Mouse (Mus musculus) kidney, postnatal 0 days (tissue): ENCODE data around the gene Tecta. TPM values are rescaled to one million over a fixed set of nuclear protein-coding genes. Genes with fewer than 3 reads are reported as not detected.
A peak's percentile ranks its signal among the peaks of the same experiment; 100 is the strongest.

ENCODE experiments used
- ATAC-seq: fragments of 200-750 bp; cut with Nextera tagmentation; replicated peaks from 2 replicates; pipeline ENCODE4 v1.8.0; 2017; ENCODE audit warnings: low read depth, moderate number of reproducible peaks, moderate TSS enrichment, moderate library complexity; ENCODE audit not compliant: low FRiP score
- DNase-seq: peaks from one replicate; pipeline ENCODE4 v3.0.0-alpha.2; 2016; ENCODE audit warnings: low spot score
- H3K27ac ChIP-seq: fragments of 300-500 bp; sonication (generic); 2 replicates; pipeline ENCODE4 v1.5.1; 2014; ENCODE audit warnings: mild to moderate bottlenecking
- H3K27me3 ChIP-seq: fragments of 300-500 bp; sonication (generic); 2 replicates; pipeline ENCODE4 v1.6.1; 2014; ENCODE audit warnings: low read length, mixed read lengths; ENCODE audit not compliant: insufficient read depth
- H3K36me3 ChIP-seq: fragments of 300-500 bp; sonication (generic); 2 replicates; pipeline ENCODE4 v1.6.1; 2014; ENCODE audit warnings: low read length, mixed read lengths; ENCODE audit not compliant: insufficient read depth
- H3K4me1 ChIP-seq: fragments of 300-500 bp; sonication (generic); replicated peaks from 2 replicates; pipeline ENCODE4 v1.6.1; 2014; ENCODE audit warnings: antibody characterized with exemption, low read length, mixed read lengths; ENCODE audit not compliant: insufficient read depth
- H3K4me2 ChIP-seq: fragments of 300-500 bp; sonication (generic); 2 replicates; pipeline ENCODE4 v1.6.1; 2014; ENCODE audit warnings: mild to moderate bottlenecking, low read length, moderate library complexity, mixed read lengths
- H3K4me3 ChIP-seq: fragments of 300-500 bp; sonication (generic); replicated peaks from 2 replicates; pipeline ENCODE4 v1.5.1; 2014; ENCODE audit warnings: low read depth, low read length
- H3K9ac ChIP-seq: fragments of 300-500 bp; sonication (generic); 2 replicates; pipeline ENCODE4 v1.6.1; 2014; ENCODE audit warnings: low read depth, low read length
- H3K9me3 ChIP-seq: fragments of 300-500 bp; sonication (generic); replicated peaks from 2 replicates; pipeline ENCODE4 v1.6.1; 2016; ENCODE audit warnings: low read length, inconsistent platforms, mixed read lengths
- CTCF ChIP-seq: IDR thresholded peaks from 2 replicates; pipeline ENCODE4 v1.5.1; 2016; ENCODE audit warnings: antibody characterized with exemption, low read depth, mild to moderate bottlenecking, moderate library complexity
- WGBS: fragments of 180-500 bp; shearing (Covaris S2); extraction: QIAGEN DNeasy Blood & Tissue Kit; methylation state at CpG from one replicate; pipeline ENCODE4 v1.1.7; 2014; 5-methylcytosine and 5-hydroxymethylcytosine counted together
- polyA plus RNA-seq: library from polyadenylated mRNA; unstranded; fragments of >200 nt; fragmentation: Nextera tagmentation; extraction: Ambion mirVana; gene quantifications from 2 replicates; pipeline ENCODE4 v1.2.1, GENCODE M21; 2015

Gene Tecta
- polyA plus RNA-seq, 1 experiment from 2014 or later = 0.11 TPM

- no peak for TF ChIP-seq CTCF
- ATAC-seq (no peak), DNase-seq (no peak)
- no peaks in the 10 kb centered on the region for H3K36me3 ChIP-seq
- H3K9ac ChIP-seq = no peak overlapping the region
- H3K4me1 ChIP-seq = 0 out of 2 replicates have a peak, but pooled peaks cover 3% of the 10 kb centered on the region
- no peaks in the 10 kb centered on the region; the same call in 1 of the 2 replicates for H3K27me3 ChIP-seq
- H3K9me3 ChIP-seq = no peaks in the 10 kb centered on the region
- WGBS = 47% methylated on average over 8 of the region's 8 CpGs
- H3K4me2 ChIP-seq = no peak overlapping the region
- no peak overlapping the region for H3K4me3 ChIP-seq
- H3K27ac ChIP-seq = no peak overlapping the region
Observed at GRCm38 (mm10) chr9:42394321-42394720, 5.4 kb downstream of the Tecta start.

- H3K36me3 ChIP-seq = no peaks in the 10 kb centered on the region
- no peak for TF ChIP-seq CTCF
- WGBS = 51% methylated on average over 6 of the region's 6 CpGs
- no peaks in the 10 kb centered on the region; the same call in 1 of the 2 replicates for H3K27me3 ChIP-seq
- H3K9ac ChIP-seq = no peak overlapping the region
- no peak overlapping the region for H3K4me3 ChIP-seq
- no peaks in the 10 kb centered on the region for H3K9me3 ChIP-seq
- DNase-seq (no peak), ATAC-seq (no peak)
- H3K4me1 ChIP-seq = 0 out of 2 replicates have a peak, but pooled peaks cover 3% of the 10 kb centered on the region
- H3K27ac ChIP-seq = no peak overlapping the region
- no peak overlapping the region for H3K4me2 ChIP-seq
Observed at GRCm38 (mm10) chr9:42392927-42393326, 6.8 kb downstream of the Tecta start.

DNA sequence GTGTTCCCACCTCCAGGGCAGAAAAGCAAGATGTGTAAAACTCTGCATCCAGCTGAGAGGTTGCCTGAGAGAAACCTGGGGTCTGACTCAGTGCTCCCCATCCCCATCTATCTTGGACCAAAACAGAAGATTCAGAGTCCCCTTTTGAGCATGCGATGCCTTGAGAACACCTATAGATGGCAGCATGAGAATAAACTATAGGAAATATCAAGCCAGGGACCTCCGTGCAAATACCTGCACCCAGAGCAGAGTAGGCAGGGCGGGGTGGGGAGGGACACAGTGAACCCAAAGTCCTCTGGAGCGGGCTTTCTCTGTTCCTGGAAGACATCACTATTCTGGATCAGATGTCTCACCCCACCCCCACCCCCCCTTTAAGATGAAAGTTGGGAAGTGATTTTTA is 11.2 kb downstream of the Tecta start:
- H3K4me1 ChIP-seq = 0 out of 2 replicates have a peak, but pooled peaks cover 3% of the 10 kb centered on the region
- H3K27me3 ChIP-seq = no peaks in the 10 kb centered on the region; the same call in 1 of the 2 replicates
- ATAC-seq (no peak), DNase-seq (peak; percentile 41)
- no peaks in the 10 kb centered on the region for H3K36me3 ChIP-seq
- peak; percentile 47; the same call in 1 of the 2 replicates for TF ChIP-seq CTCF
- no peak overlapping the region for H3K4me3 ChIP-seq
- no peak overlapping the region for H3K4me2 ChIP-seq
- H3K9me3 ChIP-seq = no peaks in the 10 kb centered on the region
- H3K27ac ChIP-seq = no peak overlapping the region
- WGBS = 61% methylated on average over 4 of the region's 4 CpGs
- no peak overlapping the region for H3K9ac ChIP-seq

- 63% methylated on average over 8 of the region's 8 CpGs for WGBS
- H3K4me3 ChIP-seq = no peak overlapping the region
- no peak for DNase-seq
- ATAC-seq = no peak
- H3K27me3 ChIP-seq = no peaks in the 10 kb centered on the region; the same call in 1 of the 2 replicates
- H3K4me1 ChIP-seq = 0 out of 2 replicates have a peak, but pooled peaks cover 3% of the 10 kb centered on the region
- H3K9ac ChIP-seq = no peak overlapping the region
- no peak for TF ChIP-seq CTCF
- H3K9me3 ChIP-seq = no peaks in the 10 kb centered on the region
- H3K4me2 ChIP-seq = no peak overlapping the region
- no peak overlapping the region for H3K27ac ChIP-seq
- no peaks in the 10 kb centered on the region for H3K36me3 ChIP-seq
Observed at GRCm38 (mm10) chr9:42387038-42387437, 12.7 kb downstream of the Tecta start.

GRCm38 (mm10) chr9:42385656-42386055 is 14.1 kb downstream of the Tecta start:
- Histone ChIP-seq H3K27ac (no peak overlapping the region), H3K4me1 (0 out of 2 replicates have a peak, but pooled peaks cover 2% of the 10 kb centered on the region), H3K4me2 (no peak overlapping the region), H3K36me3 (no peaks in the 10 kb centered on the region), H3K4me3 (no peak overlapping the region), H3K9ac (no peak overlapping the region), H3K27me3 (no peaks in the 10 kb centered on the region; the same call in 1 of the 2 replicates), H3K9me3 (no peaks in the 10 kb centered on the region)
- TF ChIP-seq CTCF = no peak
- 63% methylated on average over 13 of the region's 13 CpGs for WGBS
- ATAC-seq (no peak), DNase-seq (no peak)

DNA sequence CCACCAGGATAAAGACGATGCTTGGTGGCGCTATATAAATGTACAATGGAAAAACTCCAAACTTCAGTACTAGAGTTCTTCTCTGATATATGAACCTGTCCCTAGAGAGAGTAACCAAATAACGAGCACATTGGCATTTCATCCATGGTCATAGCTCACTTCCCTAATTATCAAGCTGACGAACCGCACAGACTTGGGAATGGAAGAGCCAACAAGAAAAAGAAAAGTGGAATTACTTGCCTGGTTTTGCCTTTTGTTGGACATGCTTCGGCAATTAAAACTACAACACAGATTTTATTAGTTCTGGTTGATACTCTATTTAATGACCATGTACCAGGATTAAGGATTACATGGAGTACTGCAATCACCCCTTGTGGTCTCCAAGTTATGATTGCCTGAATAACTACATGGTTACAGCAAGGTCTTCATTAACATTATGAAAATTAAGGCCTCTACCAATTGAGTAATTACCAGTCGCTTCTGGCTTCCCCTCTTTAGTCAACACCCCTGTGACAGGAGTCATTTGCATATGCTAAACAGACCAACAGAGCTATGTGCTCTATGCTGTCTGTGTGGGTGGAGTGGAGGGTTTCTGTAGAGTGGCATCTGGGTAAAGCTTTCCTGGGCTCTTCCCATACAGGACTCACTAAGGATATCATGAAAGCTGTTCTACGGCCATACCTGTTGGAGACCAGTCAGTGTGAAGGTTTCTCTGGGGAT is 16.9 kb downstream of the Tecta start:
- Histone ChIP-seq H3K4me1 (no peaks in the 10 kb centered on the region), H3K9ac (no peak overlapping the region), H3K4me3 (no peak overlapping the region), H3K27ac (no peak overlapping the region), H3K4me2 (no peak overlapping the region), H3K27me3 (no peaks in the 10 kb centered on the region), H3K36me3 (no peaks in the 10 kb centered on the region), H3K9me3 (no peaks in the 10 kb centered on the region)
- 78% methylated on average over 8 of the region's 8 CpGs for WGBS
- TF ChIP-seq CTCF = no peak
- ATAC-seq (no peak), DNase-seq (no peak)
